Mouse (Mus musculus) megakaryocyte, embryonic 14.5 days (primary cell): ENCODE data around the gene Gpx7.

Experiments used
- FLI1 ChIP-seq: IDR thresholded peaks from 2 replicates; pipeline ENCODE4 v1.6.1; 2012; ENCODE audit warnings: low read length, inconsistent platforms, mixed read lengths
- GATA1 ChIP-seq: IDR thresholded peaks from 3 replicates; pipeline ENCODE4 v1.6.1; 2012; ENCODE audit warnings: mixed read lengths, low read length, inconsistent platforms, borderline replicate concordance

GRCm38 (mm10) chr4:108371421-108371820 lies 35.3 kb downstream of the Gpx7 start:
- TF ChIP-seq GATA1 (no peak), FLI1 (no peak)
